Mouse (Mus musculus): ENCODE measurements around the gene Kcnh6. TPM values are rescaled to one million over a fixed set of nuclear protein-coding genes. Genes with fewer than 3 reads are reported as not detected.

Gene Kcnh6
- polyA plus RNA-seq, 1 experiment from 2014 or later = 0.89 TPM

GRCm38 (mm10) chr11:106001718-106002117, 6.2 kb upstream of the Kcnh6 start:
- no peaks in the 10 kb centered on the region for H3K27me3 ChIP-seq (replicated peaks; ENCODE audit: control insufficient read depth, insufficient read depth, low read length)
- no peaks in the 10 kb centered on the region for H3K36me3 ChIP-seq (ENCODE audit: control insufficient read depth, insufficient read depth)
- H3K9me3 ChIP-seq (ENCODE audit: control insufficient read depth, low read length) = no peaks in the 10 kb centered on the region
- 56% methylated on average over 4 of the region's 4 CpGs for WGBS
- no peak overlapping the region for H3K4me3 ChIP-seq (replicated peaks; ENCODE audit: low read length)
- ATAC-seq = no peak
- no peak overlapping the region for H3K4me2 ChIP-seq (ENCODE audit: low read length)
- no peak overlapping the region for H3K27ac ChIP-seq (ENCODE audit: low read length)
- H3K4me1 ChIP-seq (replicated peaks; ENCODE audit: control insufficient read depth, insufficient read depth, low read length) = 0 out of 2 replicates have a peak, but pooled peaks cover 3% of the 10 kb centered on the region
- no peak overlapping the region for H3K9ac ChIP-seq (replicated peaks; ENCODE audit: low read depth, low read length)

GRCm38 (mm10) chr11:106004576-106004975, 3.3 kb upstream of the Kcnh6 start:
- Histone ChIP-seq H3K9ac (replicated peaks; ENCODE audit: low read depth, low read length) (no peak overlapping the region), H3K9me3 (ENCODE audit: control insufficient read depth, low read length) (no peaks in the 10 kb centered on the region), H3K27me3 (replicated peaks; ENCODE audit: control insufficient read depth, insufficient read depth, low read length) (peaks cover 3% of the 10 kb centered on the region; the same call in 1 of the 2 replicates), H3K36me3 (ENCODE audit: control insufficient read depth, insufficient read depth) (no peaks in the 10 kb centered on the region), H3K27ac (ENCODE audit: low read length) (no peak overlapping the region), H3K4me3 (replicated peaks; ENCODE audit: low read length) (no peak overlapping the region), H3K4me1 (replicated peaks; ENCODE audit: control insufficient read depth, insufficient read depth, low read length) (peaks cover 8% of the 10 kb centered on the region; the same call in 1 of the 2 replicates), H3K4me2 (ENCODE audit: low read length) (no peak overlapping the region)
- ATAC-seq = no peak
- 94% methylated on average over 1 of the region's 1 CpGs for WGBS

- no peak overlapping the region for H3K4me3 ChIP-seq (replicated peaks; ENCODE audit: low read length)
- WGBS = 37% methylated on average over 5 of the region's 5 CpGs
- peaks cover 8% of the 10 kb centered on the region; the same call in 1 of the 2 replicates for H3K4me1 ChIP-seq (replicated peaks; ENCODE audit: control insufficient read depth, insufficient read depth, low read length)
These were observed 2.0 kb upstream of the Kcnh6 start for GRCm38 (mm10) chr11:106005970-106006369.

GRCm38 (mm10) chr11:106012711-106013110, 4.8 kb downstream of the Kcnh6 start:
- H3K4me3 ChIP-seq (replicated peaks; ENCODE audit: low read length) = no peak overlapping the region
- no peaks in the 10 kb centered on the region for H3K9me3 ChIP-seq (ENCODE audit: control insufficient read depth, low read length)
- ATAC-seq = no peak
- H3K9ac ChIP-seq (replicated peaks; ENCODE audit: low read depth, low read length) = no peak overlapping the region
- no peak overlapping the region for H3K27ac ChIP-seq (ENCODE audit: low read length)
- H3K27me3 ChIP-seq (replicated peaks; ENCODE audit: control insufficient read depth, insufficient read depth, low read length) = peaks cover 3% of the 10 kb centered on the region; the same call in 1 of the 2 replicates
- no peaks in the 10 kb centered on the region for H3K36me3 ChIP-seq (ENCODE audit: control insufficient read depth, insufficient read depth)
- peaks cover 11% of the 10 kb centered on the region for H3K4me1 ChIP-seq (replicated peaks; ENCODE audit: control insufficient read depth, insufficient read depth, low read length)
- H3K4me2 ChIP-seq (ENCODE audit: low read length) = no peak overlapping the region
- 42% methylated on average over 7 of the region's 7 CpGs for WGBS

More at GRCm38 (mm10) chr11:106005970-106006369, 2.0 kb upstream of the Kcnh6 start:
- Histone ChIP-seq H3K9ac (replicated peaks; ENCODE audit: low read depth, low read length) (no peak overlapping the region), H3K36me3 (ENCODE audit: control insufficient read depth, insufficient read depth) (no peaks in the 10 kb centered on the region), H3K9me3 (ENCODE audit: control insufficient read depth, low read length) (no peaks in the 10 kb centered on the region), H3K4me2 (ENCODE audit: low read length) (no peak overlapping the region), H3K27me3 (replicated peaks; ENCODE audit: control insufficient read depth, insufficient read depth, low read length) (peaks cover 3% of the 10 kb centered on the region; the same call in 1 of the 2 replicates), H3K27ac (ENCODE audit: low read length) (no peak overlapping the region)
- ATAC-seq = no peak

- H3K27me3 ChIP-seq (replicated peaks; ENCODE audit: control insufficient read depth, insufficient read depth, low read length) = peaks cover 3% of the 10 kb centered on the region; the same call in 1 of the 2 replicates
- H3K36me3 ChIP-seq (ENCODE audit: control insufficient read depth, insufficient read depth) = no peaks in the 10 kb centered on the region
- H3K27ac ChIP-seq (ENCODE audit: low read length) = no peak overlapping the region
- no peak overlapping the region for H3K4me2 ChIP-seq (ENCODE audit: low read length)
- no peak overlapping the region for H3K9ac ChIP-seq (replicated peaks; ENCODE audit: low read depth, low read length)
- H3K9me3 ChIP-seq (ENCODE audit: control insufficient read depth, low read length) = no peaks in the 10 kb centered on the region
- H3K4me1 ChIP-seq (replicated peaks; ENCODE audit: control insufficient read depth, insufficient read depth, low read length) = peaks cover 6% of the 10 kb centered on the region
- peak; percentile 36; the same call in 1 of the 2 replicates for ATAC-seq
- 54% methylated on average over 11 of the region's 11 CpGs for WGBS
- no peak overlapping the region for H3K4me3 ChIP-seq (replicated peaks; ENCODE audit: low read length)
These were observed 5.8 kb downstream of the Kcnh6 start for GRCm38 (mm10) chr11:106013556-106014225.

- no peak overlapping the region for H3K9ac ChIP-seq (replicated peaks; ENCODE audit: low read depth, low read length)
- H3K4me2 ChIP-seq (ENCODE audit: low read length) = no peak overlapping the region
- H3K9me3 ChIP-seq (ENCODE audit: control insufficient read depth, low read length) = no peaks in the 10 kb centered on the region
- WGBS = 82% methylated on average over 5 of the region's 5 CpGs
- H3K36me3 ChIP-seq (ENCODE audit: control insufficient read depth, insufficient read depth) = no peaks in the 10 kb centered on the region
- H3K27me3 ChIP-seq (replicated peaks; ENCODE audit: control insufficient read depth, insufficient read depth, low read length) = peaks cover 9% of the 10 kb centered on the region
- H3K27ac ChIP-seq (ENCODE audit: low read length) = no peak overlapping the region
- H3K4me1 ChIP-seq (replicated peaks; ENCODE audit: control insufficient read depth, insufficient read depth, low read length) = peaks cover 16% of the 10 kb centered on the region
- no peak for ATAC-seq
- H3K4me3 ChIP-seq (replicated peaks; ENCODE audit: low read length) = no peak overlapping the region
These were observed 8.5 kb downstream of the Kcnh6 start for GRCm38 (mm10) chr11:106016440-106016839.

GRCm38 (mm10) chr11:106020051-106020763, 12.3 kb downstream of the Kcnh6 start:
- Histone ChIP-seq H3K27me3 (replicated peaks; ENCODE audit: control insufficient read depth, insufficient read depth, low read length) (peaks cover 9% of the 10 kb centered on the region), H3K4me1 (replicated peaks; ENCODE audit: control insufficient read depth, insufficient read depth, low read length) (peaks cover 10% of the 10 kb centered on the region), H3K36me3 (ENCODE audit: control insufficient read depth, insufficient read depth) (no peaks in the 10 kb centered on the region), H3K9me3 (ENCODE audit: control insufficient read depth, low read length) (no peaks in the 10 kb centered on the region), H3K4me2 (ENCODE audit: low read length) (peak overlapping the region; percentile 85), H3K4me3 (replicated peaks; ENCODE audit: low read length) (peak overlapping the region; percentile 54), H3K27ac (ENCODE audit: low read length) (0 out of 2 replicates have a peak overlapping the region, but pooled peaks have one; percentile 14), H3K9ac (replicated peaks; ENCODE audit: low read depth, low read length) (peak overlapping the region; percentile 63)
- under 1% methylated on average over 49 of the region's 50 CpGs for WGBS
- peak; percentile 72 for ATAC-seq

GRCm38 (mm10) chr11:106025774-106026173, 17.9 kb downstream of the Kcnh6 start:
- H3K9me3 ChIP-seq (ENCODE audit: control insufficient read depth, low read length) = no peaks in the 10 kb centered on the region
- H3K4me1 ChIP-seq (replicated peaks; ENCODE audit: control insufficient read depth, insufficient read depth, low read length) = no peaks in the 10 kb centered on the region
- no peak overlapping the region for H3K9ac ChIP-seq (replicated peaks; ENCODE audit: low read depth, low read length)
- no peak overlapping the region for H3K4me3 ChIP-seq (replicated peaks; ENCODE audit: low read length)
- no peak overlapping the region for H3K4me2 ChIP-seq (ENCODE audit: low read length)
- H3K27ac ChIP-seq (ENCODE audit: low read length) = no peak overlapping the region
- ATAC-seq = no peak
- H3K36me3 ChIP-seq (ENCODE audit: control insufficient read depth, insufficient read depth) = no peaks in the 10 kb centered on the region
- H3K27me3 ChIP-seq (replicated peaks; ENCODE audit: control insufficient read depth, insufficient read depth, low read length) = peaks cover 5% of the 10 kb centered on the region
- WGBS = 82% methylated on average over 3 of the region's 3 CpGs

GRCm38 (mm10) chr11:106026465-106027151, 18.7 kb downstream of the Kcnh6 start:
- Histone ChIP-seq H3K27ac (ENCODE audit: low read length) (no peak overlapping the region), H3K36me3 (ENCODE audit: control insufficient read depth, insufficient read depth) (no peaks in the 10 kb centered on the region), H3K9ac (replicated peaks; ENCODE audit: low read depth, low read length) (no peak overlapping the region), H3K27me3 (replicated peaks; ENCODE audit: control insufficient read depth, insufficient read depth, low read length) (no peaks in the 10 kb centered on the region), H3K4me3 (replicated peaks; ENCODE audit: low read length) (no peak overlapping the region), H3K4me2 (ENCODE audit: low read length) (no peak overlapping the region), H3K4me1 (replicated peaks; ENCODE audit: control insufficient read depth, insufficient read depth, low read length) (no peaks in the 10 kb centered on the region), H3K9me3 (ENCODE audit: control insufficient read depth, low read length) (no peaks in the 10 kb centered on the region)
- 0 out of 2 replicates have a peak, but pooled peaks have one; percentile 28 for ATAC-seq
- WGBS = 41% methylated on average over 10 of the region's 11 CpGs

All from forebrain, embryonic 16.5 days (tissue).